Mouse (Mus musculus) megakaryocyte, embryonic 14.5 days (primary cell): ENCODE data around the gene Morc1.

Experiments used
- FLI1 ChIP-seq: IDR thresholded peaks from 2 replicates; pipeline ENCODE4 v1.6.1; 2012; ENCODE audit warnings: low read length, inconsistent platforms, mixed read lengths
- GATA1 ChIP-seq: IDR thresholded peaks from 3 replicates; pipeline ENCODE4 v1.6.1; 2012; ENCODE audit warnings: mixed read lengths, low read length, inconsistent platforms, borderline replicate concordance

GRCm38 (mm10) chr16:48383582-48384257, 47.3 kb upstream of the Morc1 start:
- no peak for TF ChIP-seq GATA1
- no peak for TF ChIP-seq FLI1
